Mouse (Mus musculus): ENCODE results near the gene Itgb3. TPM values are rescaled to one million over a fixed set of nuclear protein-coding genes. Genes with fewer than 3 reads are reported as not detected.
A peak's percentile ranks its signal among the peaks of the same experiment; 100 is the strongest.

Itgb3 gene
- polyA plus RNA-seq, 1 experiment from 2014 or later = 16.0 TPM

DNA sequence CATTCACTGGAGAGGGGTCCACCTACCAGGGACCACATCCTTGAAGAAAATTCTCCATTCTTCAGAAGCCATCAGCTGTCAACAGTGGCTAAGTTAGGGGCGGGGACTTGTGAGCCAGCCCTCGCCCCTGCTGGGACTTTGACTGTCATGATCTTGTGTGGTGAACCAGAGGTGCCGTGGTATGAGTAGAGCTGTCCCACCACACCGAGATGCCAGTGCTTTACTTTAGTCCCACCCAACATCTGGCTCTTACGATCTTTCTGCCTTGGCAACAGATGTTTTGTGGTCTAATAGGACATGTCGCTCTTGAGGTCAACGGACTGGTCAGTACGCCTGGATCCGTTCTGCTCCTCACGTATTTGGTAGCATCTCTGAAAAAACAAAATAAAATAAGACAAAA lies 5.8 kb downstream of the Itgb3 start:
- H3K27me3 ChIP-seq (ENCODE audit: insufficient read depth, low read length) = peaks cover 7% of the 10 kb centered on the region; the same call in 1 of the 2 replicates
- H3K9ac ChIP-seq (replicated peaks) = no peak overlapping the region
- no peak overlapping the region for H3K4me2 ChIP-seq (ENCODE audit: low read depth, low read length)
- H3K4me1 ChIP-seq (ENCODE audit: insufficient read depth) = peaks cover 24% of the 10 kb centered on the region
- H3K4me3 ChIP-seq (ENCODE audit: low read depth, low read length) = no peak overlapping the region
- ATAC-seq = no peak
- H3K9me3 ChIP-seq (ENCODE audit: low read length) = no peaks in the 10 kb centered on the region
- H3K36me3 ChIP-seq (replicated peaks; ENCODE audit: insufficient read depth, low read length) = no peaks in the 10 kb centered on the region
- no peak for DNase-seq
- WGBS (ENCODE audit: insufficient replicate concordance) = 39% methylated on average over 10 of the region's 10 CpGs
- no peak overlapping the region for H3K27ac ChIP-seq (ENCODE audit: low read depth)
- TF ChIP-seq EP300 (IDR thresholded peaks at IDR 0.05; ENCODE audit: low read depth) (no peak), CTCF (IDR thresholded peaks at IDR 0.05; ENCODE audit: low read depth) (no peak)

DNA sequence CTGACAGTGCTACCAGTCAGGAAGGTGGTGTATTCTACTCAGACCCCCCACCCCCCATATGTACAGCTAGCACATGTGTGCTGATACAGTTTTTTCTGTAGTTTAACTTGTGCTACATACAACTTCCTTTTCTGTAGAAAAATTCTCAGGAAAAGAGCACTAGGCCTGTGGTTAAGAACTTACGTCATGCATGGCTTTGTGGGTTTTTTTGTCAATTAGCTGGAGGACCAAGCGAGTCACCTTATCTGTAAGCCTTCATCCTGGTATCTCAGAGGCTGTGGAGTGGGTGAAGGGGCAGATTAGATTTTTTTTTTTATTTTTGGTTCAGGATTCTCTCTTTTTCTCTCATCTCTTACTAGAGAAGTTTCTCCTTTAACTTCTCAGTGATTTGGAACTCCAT lies 6.3 kb downstream of the Itgb3 start:
- 28% methylated on average over 2 of the region's 2 CpGs for WGBS (ENCODE audit: insufficient replicate concordance)
- Histone ChIP-seq H3K4me2 (ENCODE audit: low read depth, low read length) (no peak overlapping the region), H3K27me3 (ENCODE audit: insufficient read depth, low read length) (0 out of 2 replicates have a peak, but pooled peaks cover 3% of the 10 kb centered on the region), H3K27ac (ENCODE audit: low read depth) (no peak overlapping the region), H3K36me3 (replicated peaks; ENCODE audit: insufficient read depth, low read length) (no peaks in the 10 kb centered on the region), H3K4me1 (ENCODE audit: insufficient read depth) (peaks cover 24% of the 10 kb centered on the region), H3K9ac (replicated peaks) (no peak overlapping the region), H3K9me3 (ENCODE audit: low read length) (no peaks in the 10 kb centered on the region), H3K4me3 (ENCODE audit: low read depth, low read length) (no peak overlapping the region)
- DNase-seq (no peak), ATAC-seq (no peak)
- TF ChIP-seq EP300 (IDR thresholded peaks at IDR 0.05; ENCODE audit: low read depth) (no peak), CTCF (IDR thresholded peaks at IDR 0.05; ENCODE audit: low read depth) (no peak)

DNA sequence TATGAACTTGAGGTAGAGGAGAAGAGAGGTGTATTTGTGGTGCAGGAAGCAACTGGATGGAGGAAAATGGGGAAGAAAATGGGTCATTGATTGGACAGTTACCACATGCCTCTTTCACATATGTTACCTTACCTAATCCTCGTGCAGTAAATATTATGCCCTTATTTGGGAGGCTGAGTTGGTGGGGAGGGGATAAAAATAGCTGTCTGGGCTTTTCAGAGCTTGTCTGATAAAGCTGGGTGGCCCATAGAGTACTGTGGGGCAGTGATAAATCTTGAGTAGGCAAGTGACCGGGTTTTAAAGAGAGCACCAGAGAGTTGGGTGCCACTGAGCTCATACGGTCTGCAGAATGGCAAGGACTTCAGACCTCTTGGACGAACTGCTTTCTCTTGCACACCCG lies 8.4 kb downstream of the Itgb3 start:
- H3K27ac ChIP-seq (ENCODE audit: low read depth) = no peak overlapping the region
- DNase-seq = no peak
- H3K36me3 ChIP-seq (replicated peaks; ENCODE audit: insufficient read depth, low read length) = no peaks in the 10 kb centered on the region
- H3K4me2 ChIP-seq (ENCODE audit: low read depth, low read length) = no peak overlapping the region
- TF ChIP-seq CTCF (IDR thresholded peaks at IDR 0.05; ENCODE audit: low read depth) = no peak
- TF ChIP-seq EP300 (IDR thresholded peaks at IDR 0.05; ENCODE audit: low read depth) = no peak
- peaks cover 16% of the 10 kb centered on the region for H3K4me1 ChIP-seq (ENCODE audit: insufficient read depth)
- WGBS (ENCODE audit: insufficient replicate concordance) = 50% methylated on average over 5 of the region's 5 CpGs
- H3K9ac ChIP-seq (replicated peaks) = no peak overlapping the region
- no peak for ATAC-seq
- H3K27me3 ChIP-seq (ENCODE audit: insufficient read depth, low read length) = no peaks in the 10 kb centered on the region
- H3K9me3 ChIP-seq (ENCODE audit: low read length) = no peaks in the 10 kb centered on the region
- H3K4me3 ChIP-seq (ENCODE audit: low read depth, low read length) = no peak overlapping the region

DNA sequence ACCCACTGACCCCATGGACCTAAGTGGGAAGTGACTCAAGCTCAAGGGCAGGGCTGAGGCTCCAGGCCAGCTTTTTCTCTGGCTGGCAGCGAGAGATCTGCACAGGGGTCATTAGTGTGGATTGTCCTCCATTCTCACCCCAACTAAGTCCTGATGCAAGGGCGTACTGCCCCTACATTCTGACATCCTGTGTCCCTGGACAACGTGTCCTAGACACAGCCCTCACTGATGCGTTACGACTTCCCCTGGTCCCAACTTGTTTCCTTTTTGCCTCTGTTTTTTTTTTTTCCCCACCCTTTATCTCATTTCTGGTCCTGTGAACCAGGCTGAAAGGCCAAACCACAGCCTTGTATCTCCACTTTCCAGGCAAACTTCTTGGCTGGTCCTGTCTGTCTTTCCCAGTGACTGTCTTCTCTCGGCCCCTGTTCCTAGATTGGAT lies 10.9 kb downstream of the Itgb3 start:
- Histone ChIP-seq H3K27me3 (ENCODE audit: insufficient read depth, low read length) (no peaks in the 10 kb centered on the region), H3K4me1 (ENCODE audit: insufficient read depth) (peaks cover 10% of the 10 kb centered on the region), H3K9me3 (ENCODE audit: low read length) (no peaks in the 10 kb centered on the region), H3K27ac (ENCODE audit: low read depth) (no peak overlapping the region), H3K4me3 (ENCODE audit: low read depth, low read length) (no peak overlapping the region), H3K36me3 (replicated peaks; ENCODE audit: insufficient read depth, low read length) (no peaks in the 10 kb centered on the region), H3K9ac (replicated peaks) (no peak overlapping the region), H3K4me2 (ENCODE audit: low read depth, low read length) (no peak overlapping the region)
- peak; percentile 58 for ATAC-seq
- 39% methylated on average over 6 of the region's 6 CpGs for WGBS (ENCODE audit: insufficient replicate concordance)
- peak; percentile 23 for DNase-seq
- TF ChIP-seq EP300 (IDR thresholded peaks at IDR 0.05; ENCODE audit: low read depth) (peak; percentile 87), CTCF (IDR thresholded peaks at IDR 0.05; ENCODE audit: low read depth) (no peak)

DNA sequence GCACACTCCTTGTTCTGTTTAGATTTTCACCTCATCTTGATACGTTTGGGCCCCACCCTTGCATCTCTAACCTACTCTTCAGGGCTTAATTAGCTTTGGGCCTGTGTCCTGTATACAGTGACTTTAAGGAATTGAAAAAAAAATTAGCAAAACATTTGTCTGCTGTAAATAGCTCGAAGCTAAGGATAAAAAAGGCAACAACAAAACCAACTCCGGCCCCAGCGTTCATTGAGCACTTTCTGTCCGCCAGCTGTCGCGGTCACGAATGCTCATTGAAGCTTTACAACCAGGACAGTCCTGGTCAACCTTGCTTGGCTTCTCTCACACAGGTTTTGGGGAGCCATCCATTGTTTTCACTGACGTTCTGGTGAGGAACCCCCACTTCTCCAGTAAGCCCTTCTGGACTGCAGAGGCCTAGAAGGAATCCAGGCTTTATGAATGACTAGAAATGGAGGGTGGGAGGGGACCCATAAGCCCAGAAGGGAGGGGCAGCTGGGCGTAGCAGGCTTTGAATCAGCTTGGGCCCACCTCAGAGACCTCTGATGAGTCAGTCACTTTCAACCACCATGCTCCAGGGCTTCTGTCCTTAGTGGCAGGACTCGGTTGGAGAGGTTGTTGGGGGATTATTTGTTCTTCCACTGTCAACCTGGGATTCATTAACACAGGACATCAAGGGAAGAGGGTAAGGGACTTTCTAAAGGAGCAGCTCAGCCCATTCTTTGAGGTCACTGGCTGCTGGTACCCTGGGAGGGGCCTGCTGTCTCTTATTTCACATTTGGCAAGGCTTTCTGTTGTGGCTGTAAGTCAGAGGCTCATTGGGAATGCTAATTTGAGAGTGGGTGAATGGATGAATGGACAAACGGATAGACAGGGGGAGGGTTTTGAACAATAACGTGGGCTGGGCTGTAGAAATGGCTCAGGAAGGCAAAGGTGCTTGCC lies 11.6 kb downstream of the Itgb3 start:
- 65% methylated on average over 13 of the region's 13 CpGs for WGBS (ENCODE audit: insufficient replicate concordance)
- peaks cover 11% of the 10 kb centered on the region for H3K4me1 ChIP-seq (ENCODE audit: insufficient read depth)

More for the DNA sequence above, 11.6 kb downstream of the Itgb3 start:
- Histone ChIP-seq H3K9ac (replicated peaks) (no peak overlapping the region), H3K9me3 (ENCODE audit: low read length) (no peaks in the 10 kb centered on the region), H3K4me3 (ENCODE audit: low read depth, low read length) (no peak overlapping the region), H3K36me3 (replicated peaks; ENCODE audit: insufficient read depth, low read length) (no peaks in the 10 kb centered on the region), H3K27me3 (ENCODE audit: insufficient read depth, low read length) (no peaks in the 10 kb centered on the region), H3K27ac (ENCODE audit: low read depth) (peak overlapping the region; percentile 24; the same call in 1 of the 2 replicates), H3K4me2 (ENCODE audit: low read depth, low read length) (no peak overlapping the region)
- ATAC-seq (no peak), DNase-seq (no peak)
- TF ChIP-seq CTCF (IDR thresholded peaks at IDR 0.05; ENCODE audit: low read depth) (no peak), EP300 (IDR thresholded peaks at IDR 0.05; ENCODE audit: low read depth) (no peak)

Measured in liver, postnatal 0 days (tissue).